Mouse (Mus musculus) brown adipose tissue, adult 24 weeks (tissue): ENCODE results near the gene Tmub2. TPM values are rescaled to one million over a fixed set of nuclear protein-coding genes. Genes with fewer than 3 reads are reported as not detected.

ENCODE experiments used
- H3K27ac ChIP-seq: fragments of 200-500 bp; replicated peaks from 2 replicates; pipeline ENCODE4 v1.5.1; 2012; ENCODE audit warnings: low read depth, mild to moderate bottlenecking, low read length
- H3K4me1 ChIP-seq: fragments of 200-500 bp; 2 replicates; pipeline ENCODE4 v1.6.1; 2012; ENCODE audit warnings: low read length, mixed read lengths; ENCODE audit not compliant: control insufficient read depth, insufficient read depth, insufficient read length
- H3K4me3 ChIP-seq: fragments of 200-500 bp; 2 replicates; pipeline ENCODE4 v1.5.1; 2012; ENCODE audit warnings: low read depth, mild to moderate bottlenecking, low read length, moderate library complexity; ENCODE audit not compliant: insufficient read depth
- polyA plus RNA-seq: library from polyadenylated mRNA; stranded (reverse); fragments of >200 nt; gene quantifications from 2 replicates; pipeline ENCODE4 v1.2.4, GENCODE M21; 2012; ENCODE audit not compliant: missing spikeins, insufficient read depth, insufficient read length

Tmub2 gene
- polyA plus RNA-seq, 1 experiment: 24.2 TPM

DNA sequence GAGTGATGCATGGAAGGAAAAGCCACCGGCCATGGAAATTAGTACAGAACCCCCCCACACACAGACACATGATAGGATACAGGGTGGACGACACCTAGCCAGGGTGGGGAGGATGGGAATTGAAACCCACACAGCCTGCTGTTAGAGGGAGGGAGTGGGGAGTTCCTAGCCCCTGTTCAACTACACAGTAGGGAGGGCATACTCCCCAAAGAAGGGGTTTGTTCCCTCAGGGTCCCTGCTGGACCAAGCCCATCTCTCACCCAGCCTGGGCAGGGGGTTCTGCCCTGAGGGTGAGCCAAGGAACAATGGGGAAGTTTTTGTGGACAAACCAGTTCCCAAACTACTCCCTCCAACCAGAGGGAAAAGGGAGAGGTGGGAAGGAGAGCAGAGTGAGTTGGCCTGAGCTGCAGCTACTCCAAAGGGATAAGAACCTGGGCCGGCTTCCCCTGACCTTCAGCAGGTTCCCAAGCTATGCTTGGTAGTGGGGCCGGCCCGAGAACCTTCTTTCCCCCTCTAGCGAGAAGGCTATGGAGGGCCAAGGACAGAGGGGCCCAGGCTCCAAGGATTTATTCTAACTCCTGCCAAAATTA lies 4.9 kb downstream of the Tmub2 start:
- Histone ChIP-seq H3K4me1 (no peaks in the 10 kb centered on the region), H3K4me3 (no peak overlapping the region), H3K27ac (no peak overlapping the region)

- Histone ChIP-seq H3K27ac (no peak overlapping the region), H3K4me3 (no peak overlapping the region)
Measured at GRCm38 (mm10) chr11:102290141-102290540, 5.4 kb downstream of the Tmub2 start.

DNA sequence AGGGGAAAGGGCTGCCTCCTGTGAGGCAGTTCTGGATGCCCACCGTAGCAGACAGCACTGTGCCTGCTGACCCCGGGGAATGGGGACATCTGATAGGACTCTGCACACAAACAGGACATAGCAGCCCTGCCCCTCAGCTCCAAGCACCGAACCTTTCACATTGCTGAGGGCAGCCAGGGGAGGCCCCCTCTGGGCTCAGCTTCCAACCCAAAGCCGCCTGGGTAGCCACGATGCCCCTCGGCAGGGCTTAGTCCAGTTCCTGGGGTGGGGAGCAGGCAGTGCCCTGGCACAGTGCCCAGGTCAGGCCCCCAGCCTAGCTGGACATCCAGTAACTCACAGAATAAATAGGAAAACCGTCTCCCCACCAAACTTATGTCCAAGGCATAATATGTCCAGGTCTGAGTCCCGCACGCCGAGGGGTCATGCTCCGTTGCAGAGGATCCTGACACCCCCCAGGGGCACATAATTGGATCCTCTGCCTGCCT lies 6.4 kb downstream of the Tmub2 start:
- Histone ChIP-seq H3K27ac (no peak overlapping the region), H3K4me1 (peaks cover 3% of the 10 kb centered on the region; the same call in 1 of the 2 replicates), H3K4me3 (no peak overlapping the region)

More at GRCm38 (mm10) chr11:102290141-102290540, 5.4 kb downstream of the Tmub2 start:
- H3K4me1 ChIP-seq: peaks cover 3% of the 10 kb centered on the region; the same call in 1 of the 2 replicates

DNA sequence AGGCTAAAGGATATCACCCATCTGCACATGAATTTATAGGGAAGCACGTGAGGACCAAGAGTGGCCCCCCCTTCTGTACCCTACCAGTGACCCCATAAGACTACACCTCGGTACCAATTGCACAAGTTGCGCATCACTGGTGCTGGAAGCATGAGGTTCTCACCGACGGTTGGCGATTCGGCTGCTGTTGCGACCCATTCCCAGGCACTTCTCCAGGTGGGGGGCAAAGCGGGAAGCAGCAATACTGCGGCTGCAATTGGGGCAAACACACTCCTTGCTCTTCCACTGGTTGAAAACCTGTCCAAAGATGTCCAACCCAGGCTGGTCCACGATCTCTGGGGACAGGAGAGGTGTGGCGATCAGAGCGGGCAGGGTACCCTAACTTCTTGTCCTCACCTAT lies 9.2 kb downstream of the Tmub2 start:
- H3K27ac ChIP-seq: no peak overlapping the region
- no peak overlapping the region for H3K4me3 ChIP-seq
- H3K4me1 ChIP-seq: peaks cover 3% of the 10 kb centered on the region; the same call in 1 of the 2 replicates

DNA sequence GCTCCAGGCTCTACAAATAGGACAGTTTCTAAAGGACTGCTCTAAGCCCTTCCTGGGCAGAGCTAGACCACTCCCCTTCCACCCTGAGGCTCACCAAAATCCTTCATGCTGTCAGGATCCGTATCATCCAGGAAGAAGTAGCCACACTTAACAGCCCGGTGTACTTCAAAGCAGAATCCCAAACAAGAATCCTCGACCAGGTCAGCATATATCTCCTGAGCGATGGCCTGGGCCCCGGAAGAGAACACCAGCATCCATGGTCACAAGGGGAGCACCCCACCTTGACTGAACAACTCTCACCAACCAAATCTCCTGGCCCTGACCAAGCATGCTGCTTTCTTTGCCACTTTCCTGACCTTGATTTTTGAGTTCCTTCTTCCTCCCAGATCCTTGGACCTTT lies 9.7 kb downstream of the Tmub2 start:
- no peak overlapping the region for H3K4me3 ChIP-seq

GRCm38 (mm10) chr11:102294887-102295597 lies 10.3 kb downstream of the Tmub2 start:
- Histone ChIP-seq H3K4me3 (peak overlapping the region; percentile 87), H3K27ac (peak overlapping the region; percentile 74), H3K4me1 (peaks cover 3% of the 10 kb centered on the region; the same call in 1 of the 2 replicates)

More for the DNA sequence above, 9.7 kb downstream of the Tmub2 start:
- Histone ChIP-seq H3K27ac (no peak overlapping the region), H3K4me1 (peaks cover 3% of the 10 kb centered on the region; the same call in 1 of the 2 replicates)

DNA sequence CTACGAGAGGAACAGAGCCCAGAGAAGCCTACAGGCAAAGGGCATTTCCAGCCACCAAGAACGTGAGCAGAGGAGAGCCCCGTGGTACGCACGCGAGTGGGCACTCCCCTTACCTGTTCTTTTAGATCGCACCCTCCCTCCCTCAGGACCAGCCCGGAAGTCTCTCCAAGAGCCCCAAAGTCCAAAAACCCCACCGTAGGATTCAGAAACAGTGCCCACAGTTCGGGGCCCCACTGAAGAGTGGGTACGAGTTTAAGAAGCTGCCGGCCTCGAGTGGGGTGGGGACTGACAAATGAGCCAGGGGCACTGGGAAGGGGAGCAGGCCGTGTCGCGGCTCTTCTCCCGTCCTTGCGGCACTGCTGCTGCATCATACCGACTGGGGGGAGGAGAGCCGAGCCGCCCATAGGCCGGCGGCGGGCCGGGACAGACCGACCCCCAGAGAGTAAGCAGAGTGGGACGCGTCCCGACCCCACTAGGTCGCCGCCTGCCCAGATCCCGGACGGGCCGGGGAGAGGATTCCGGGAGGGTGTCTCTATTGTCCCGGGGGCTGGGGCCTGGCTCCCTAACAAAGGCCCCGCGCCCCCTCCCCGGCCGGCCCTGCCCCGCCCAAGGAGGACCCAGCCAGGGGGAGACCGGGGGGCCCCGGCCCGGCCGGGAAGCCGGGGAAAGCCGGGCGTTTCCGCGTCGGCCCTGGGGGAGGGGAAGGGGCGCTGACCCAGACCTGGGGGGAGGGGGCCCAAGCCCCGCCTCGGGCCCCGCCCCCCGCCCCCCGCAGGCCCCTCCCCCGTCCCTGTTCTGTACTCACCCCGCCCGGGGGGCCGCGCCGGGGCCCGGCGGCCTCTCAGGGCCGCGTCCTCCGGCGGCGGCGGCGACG lies 11.1 kb downstream of the Tmub2 start:
- Histone ChIP-seq H3K27ac (peak overlapping the region; percentile 74), H3K4me3 (peak overlapping the region; percentile 87), H3K4me1 (peaks cover 3% of the 10 kb centered on the region; the same call in 1 of the 2 replicates)

GRCm38 (mm10) chr11:102296491-102297472 lies 12.1 kb downstream of the Tmub2 start, which contains the start of gene Atxn7l3:
Atxn7l3 (minus strand) TSS chr11:102296631.
- peaks cover 3% of the 10 kb centered on the region; the same call in 1 of the 2 replicates for H3K4me1 ChIP-seq
- H3K27ac ChIP-seq: peak within 1 kb of the TSS; percentile 90
- H3K4me3 ChIP-seq: peak within 1 kb of the TSS; percentile 87

DNA sequence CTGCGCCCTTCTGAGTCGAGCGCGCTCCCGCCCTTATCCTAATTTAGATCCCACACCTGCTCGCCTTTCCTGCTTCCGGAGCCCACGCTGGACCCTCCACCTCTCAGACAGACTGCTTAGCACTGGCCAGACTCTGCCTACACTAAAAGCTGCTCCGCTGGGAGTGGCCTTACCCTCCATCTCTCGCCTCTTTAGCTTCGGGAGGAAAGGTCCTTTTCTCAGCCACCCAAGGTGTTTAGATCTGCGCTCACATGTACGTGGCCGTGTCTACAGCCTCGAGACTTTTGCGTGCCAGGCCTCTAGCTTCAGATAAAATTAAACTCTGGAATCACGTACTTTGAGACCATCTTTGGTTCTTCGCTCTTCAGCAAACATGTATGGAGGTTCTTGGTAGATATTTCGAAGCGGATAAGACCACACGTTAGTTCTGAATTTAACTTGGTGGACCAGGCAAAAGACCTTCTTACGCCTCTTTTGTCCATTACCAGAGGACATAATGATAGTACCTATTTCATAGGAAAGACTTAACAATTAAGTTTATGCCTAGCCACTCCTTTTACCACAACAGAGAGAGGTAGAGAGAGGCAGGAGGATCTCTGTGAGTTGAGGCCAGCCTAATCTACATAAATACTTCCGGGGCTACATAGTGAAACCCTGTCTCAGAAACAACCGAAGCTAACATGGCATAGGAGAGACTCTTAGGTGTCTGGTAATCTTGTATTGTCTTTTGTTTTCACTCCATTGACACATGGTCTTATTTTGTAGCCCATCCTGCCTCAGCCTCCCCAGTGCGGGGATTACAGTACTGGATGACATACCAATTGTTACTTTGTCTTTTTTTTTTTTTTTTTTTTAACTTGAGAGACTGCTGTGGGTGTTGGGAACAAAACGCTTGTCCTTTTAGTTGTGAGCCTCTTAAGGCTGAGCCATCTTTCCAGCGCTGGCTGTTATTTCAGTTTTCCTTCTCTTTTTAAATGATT lies 13.1 kb downstream of the Tmub2 start:
- Histone ChIP-seq H3K4me3 (peak overlapping the region; percentile 86), H3K27ac (peak overlapping the region; percentile 90), H3K4me1 (peaks cover 3% of the 10 kb centered on the region; the same call in 1 of the 2 replicates)

DNA sequence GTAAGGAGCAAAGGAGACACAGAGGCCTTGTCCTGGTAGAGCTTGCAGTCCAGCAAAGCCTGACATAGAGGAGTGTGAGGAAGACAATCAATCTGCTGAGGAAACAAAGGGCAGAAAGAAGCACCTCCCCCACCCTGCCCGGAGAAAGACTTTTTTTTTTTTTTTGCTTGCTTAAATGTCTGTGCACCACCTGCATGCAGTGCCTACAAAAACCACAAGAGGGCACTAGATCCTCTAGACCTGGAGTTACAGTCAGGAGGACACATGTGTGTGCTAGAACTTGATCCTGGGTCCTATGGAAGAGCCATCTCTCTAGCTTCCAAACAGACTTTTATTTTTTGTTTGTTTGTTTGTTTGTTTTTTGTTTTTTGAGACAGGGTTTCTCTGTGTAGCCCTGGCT lies 15.1 kb downstream of the Tmub2 start:
- Histone ChIP-seq H3K4me3 (no peak overlapping the region), H3K4me1 (peaks cover 3% of the 10 kb centered on the region; the same call in 1 of the 2 replicates), H3K27ac (no peak overlapping the region)

GRCm38 (mm10) chr11:102304141-102304540 lies 19.4 kb downstream of the Tmub2 start:
- H3K27ac ChIP-seq: no peak overlapping the region
- H3K4me1 ChIP-seq: no peaks in the 10 kb centered on the region
- H3K4me3 ChIP-seq: no peak overlapping the region

- no peak overlapping the region for H3K27ac ChIP-seq
- H3K4me1 ChIP-seq: peaks cover 9% of the 10 kb centered on the region
- no peak overlapping the region for H3K4me3 ChIP-seq
Measured at GRCm38 (mm10) chr11:102305359-102305758, 20.6 kb downstream of the Tmub2 start.

GRCm38 (mm10) chr11:102308104-102308503 lies 23.4 kb downstream of the Tmub2 start:
- no peak overlapping the region for H3K27ac ChIP-seq
- H3K4me3 ChIP-seq: no peak overlapping the region
- H3K4me1 ChIP-seq: peaks cover 13% of the 10 kb centered on the region
